Mouse (Mus musculus): ENCODE measurements around the gene Mad1l1. TPM values are rescaled to one million over a fixed set of nuclear protein-coding genes. Genes with fewer than 3 reads are reported as not detected.

Mad1l1 gene
- polyA plus RNA-seq, 1 experiment from 2014 or later, result 44.8 TPM

DNA sequence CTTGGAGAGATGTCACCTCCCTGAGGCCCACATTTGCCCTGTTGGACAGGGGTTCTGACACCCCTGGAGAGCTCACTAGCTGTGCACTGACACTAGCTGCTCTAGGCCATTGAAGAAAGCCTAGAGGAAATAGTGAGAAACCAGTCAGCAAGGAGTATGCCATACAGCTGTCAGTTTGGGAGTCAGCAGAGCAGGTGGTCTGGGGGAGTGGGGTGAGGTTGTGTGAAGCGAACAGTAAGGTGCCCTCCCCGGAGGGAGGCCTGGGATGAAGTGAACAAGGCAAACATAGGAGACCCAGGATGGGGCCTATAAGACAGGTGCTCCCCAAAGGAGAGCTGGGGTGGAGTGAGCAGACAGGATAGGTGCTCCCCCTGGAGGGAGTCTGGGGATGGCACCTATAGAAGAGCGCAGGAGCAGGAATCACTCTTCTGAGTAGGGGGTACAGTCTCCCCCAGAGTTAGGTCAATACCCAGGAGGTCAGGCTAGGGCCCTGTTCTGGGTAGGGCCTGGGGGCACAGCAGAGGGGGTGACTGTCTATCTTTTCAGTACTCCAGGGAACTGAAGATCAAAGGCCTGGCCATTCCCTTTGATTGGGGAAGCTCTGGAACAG lies 279.2 kb downstream of the Mad1l1 start:
- H3K4me1 ChIP-seq, result peaks cover 12% of the 10 kb centered on the region
- 77% methylated on average over 3 of the region's 3 CpGs for WGBS
- no peak for ATAC-seq (ENCODE audit: low FRiP score)

DNA sequence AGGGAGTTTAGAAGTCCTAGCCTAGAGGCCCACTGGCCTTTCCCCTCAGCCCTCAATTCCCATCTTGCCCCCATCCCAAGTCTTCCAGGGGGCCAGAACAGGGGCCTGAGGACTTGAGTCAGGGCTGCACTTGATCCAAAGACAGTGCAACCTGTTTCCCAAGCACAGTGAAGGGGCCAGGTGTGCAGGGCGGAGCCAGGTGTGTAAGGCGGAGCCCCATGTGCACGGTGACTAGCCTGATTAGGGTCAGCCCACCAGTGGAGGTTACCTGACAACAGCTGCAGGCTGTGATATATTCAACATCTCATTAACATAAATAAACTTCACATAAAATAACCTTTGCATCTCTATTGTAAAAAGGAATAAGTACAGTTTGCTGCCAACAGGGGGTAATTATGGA lies 280.3 kb downstream of the Mad1l1 start:
- H3K9me3 ChIP-seq (replicated peaks), result no peaks in the 10 kb centered on the region
- no peak overlapping the region for H3K4me2 ChIP-seq (replicated peaks)
- no peak overlapping the region for H3K27ac ChIP-seq
- no peak overlapping the region for H3K4me3 ChIP-seq
- no peaks in the 10 kb centered on the region for H3K27me3 ChIP-seq
- WGBS, result 92% methylated on average over 3 of the region's 3 CpGs
- peaks cover 12% of the 10 kb centered on the region for H3K4me1 ChIP-seq
- H3K36me3 ChIP-seq, result no peaks in the 10 kb centered on the region
- no peak for ATAC-seq (ENCODE audit: low FRiP score)
- no peak overlapping the region for H3K9ac ChIP-seq

More for the DNA sequence above, 279.2 kb downstream of the Mad1l1 start:
- Histone ChIP-seq H3K9ac (no peak overlapping the region), H3K4me2 (replicated peaks) (no peak overlapping the region), H3K36me3 (no peaks in the 10 kb centered on the region), H3K4me3 (no peak overlapping the region), H3K27me3 (no peaks in the 10 kb centered on the region), H3K9me3 (replicated peaks) (no peaks in the 10 kb centered on the region), H3K27ac (no peak overlapping the region; the same call in 1 of the 2 replicates)

DNA sequence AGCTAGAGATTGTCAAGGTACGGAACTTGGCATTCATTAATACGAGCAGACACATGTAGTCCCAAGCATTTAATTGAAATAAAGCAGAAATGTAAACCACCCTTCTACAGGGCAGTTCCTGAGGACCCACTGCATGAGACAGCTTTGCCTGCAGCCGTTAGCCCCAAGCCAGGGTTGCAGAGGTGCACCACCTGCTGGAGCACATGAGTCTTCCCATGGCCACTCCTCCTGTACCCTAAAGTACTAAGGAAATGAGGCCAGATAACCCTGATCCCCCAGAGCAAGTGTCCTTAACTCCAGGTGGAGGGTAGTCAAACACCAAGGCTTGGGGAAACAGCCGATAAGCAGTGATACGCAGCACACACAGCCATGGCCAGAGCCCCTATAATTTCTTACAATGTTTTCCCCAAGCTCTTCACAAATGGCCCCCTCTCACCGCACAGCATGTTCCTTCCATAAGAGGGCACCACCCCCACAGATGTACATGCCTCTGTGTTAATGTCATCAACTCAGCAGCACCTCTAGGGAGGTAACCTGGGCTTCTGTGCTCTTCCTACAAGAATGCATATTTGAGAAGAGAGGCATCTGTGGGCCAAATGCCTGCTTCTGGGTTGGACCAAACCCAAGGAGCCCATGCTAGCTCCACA lies 283.6 kb downstream of the Mad1l1 start:
- WGBS, result 91% methylated on average over 6 of the region's 6 CpGs
- Histone ChIP-seq H3K36me3 (no peaks in the 10 kb centered on the region), H3K4me3 (no peak overlapping the region), H3K4me1 (peaks cover 9% of the 10 kb centered on the region), H3K27ac (no peak overlapping the region), H3K9me3 (replicated peaks) (no peaks in the 10 kb centered on the region), H3K4me2 (replicated peaks) (no peak overlapping the region), H3K9ac (no peak overlapping the region), H3K27me3 (no peaks in the 10 kb centered on the region)
- ATAC-seq (ENCODE audit: low FRiP score), result no peak

DNA sequence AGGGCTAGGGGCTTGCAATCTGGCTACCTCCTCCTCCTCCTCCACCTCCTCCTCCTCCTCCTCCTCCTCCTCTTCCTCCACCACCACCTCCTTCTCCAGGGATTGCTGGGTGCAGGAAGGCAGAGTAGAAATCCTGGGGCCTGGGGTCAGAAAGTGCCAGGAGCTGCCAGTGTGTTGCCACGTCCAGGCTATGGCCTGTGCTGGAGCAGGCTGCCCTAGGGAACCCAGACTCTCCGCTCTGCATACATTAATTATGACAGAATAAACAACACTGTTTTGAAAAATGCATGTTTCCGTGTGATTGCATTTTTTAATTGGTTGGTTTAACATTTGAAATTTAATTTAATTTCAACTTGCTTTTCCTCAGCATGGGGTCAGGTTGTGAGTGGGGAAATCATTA lies 285.7 kb downstream of the Mad1l1 start:
- WGBS, result 71% methylated on average over 3 of the region's 3 CpGs
- H3K9ac ChIP-seq, result no peak overlapping the region
- H3K4me2 ChIP-seq (replicated peaks), result no peak overlapping the region
- ATAC-seq (ENCODE audit: low FRiP score), result no peak
- no peaks in the 10 kb centered on the region; the same call in 1 of the 2 replicates for H3K4me1 ChIP-seq
- no peak overlapping the region for H3K4me3 ChIP-seq
- no peaks in the 10 kb centered on the region for H3K36me3 ChIP-seq
- no peaks in the 10 kb centered on the region for H3K9me3 ChIP-seq (replicated peaks)
- no peak overlapping the region for H3K27ac ChIP-seq
- no peaks in the 10 kb centered on the region for H3K27me3 ChIP-seq

DNA sequence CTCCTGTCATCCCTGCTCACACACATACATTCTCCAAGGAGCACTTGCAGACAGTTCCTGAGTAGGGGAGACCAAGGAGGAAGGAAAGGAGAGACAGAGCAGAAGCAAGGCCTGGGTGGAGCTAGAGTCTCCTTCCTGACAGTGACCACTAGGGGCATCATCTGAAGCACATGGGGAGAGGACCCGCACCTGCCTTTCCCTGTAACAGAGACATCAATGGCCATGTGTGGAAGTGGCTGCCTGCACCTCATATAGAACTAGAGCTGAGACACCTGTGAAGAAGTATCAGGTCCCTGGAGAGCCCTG lies 286.4 kb downstream of the Mad1l1 start:
- ATAC-seq (ENCODE audit: low FRiP score), result no peak
- H3K4me2 ChIP-seq (replicated peaks), result no peak overlapping the region
- H3K27ac ChIP-seq, result no peak overlapping the region
- no peaks in the 10 kb centered on the region; the same call in 1 of the 2 replicates for H3K4me1 ChIP-seq
- no peaks in the 10 kb centered on the region for H3K9me3 ChIP-seq (replicated peaks)
- 35% methylated on average over 1 of the region's 1 CpGs for WGBS
- no peak overlapping the region for H3K4me3 ChIP-seq
- no peaks in the 10 kb centered on the region for H3K36me3 ChIP-seq
- H3K9ac ChIP-seq, result no peak overlapping the region
- H3K27me3 ChIP-seq, result no peaks in the 10 kb centered on the region

- ATAC-seq (ENCODE audit: low FRiP score), result no peak
These were observed 286.9 kb downstream of the Mad1l1 start for GRCm38 (mm10) chr5:140034300-140035024.

GRCm38 (mm10) chr5:140026366-140026765 lies 295.0 kb downstream of the Mad1l1 start:
- 93% methylated on average over 4 of the region's 4 CpGs for WGBS
- no peak overlapping the region for H3K4me2 ChIP-seq (replicated peaks)
- H3K36me3 ChIP-seq, result no peaks in the 10 kb centered on the region; the same call in 1 of the 2 replicates
- no peaks in the 10 kb centered on the region for H3K9me3 ChIP-seq (replicated peaks)
- H3K9ac ChIP-seq, result no peak overlapping the region
- no peak for ATAC-seq (ENCODE audit: low FRiP score)
- no peaks in the 10 kb centered on the region for H3K27me3 ChIP-seq
- H3K4me3 ChIP-seq, result no peak overlapping the region
- H3K27ac ChIP-seq, result no peak overlapping the region
- peaks cover 27% of the 10 kb centered on the region for H3K4me1 ChIP-seq

More at GRCm38 (mm10) chr5:140034300-140035024, 286.9 kb downstream of the Mad1l1 start:
- no peak overlapping the region for H3K4me2 ChIP-seq (replicated peaks)
- no peaks in the 10 kb centered on the region; the same call in 1 of the 2 replicates for H3K4me1 ChIP-seq
- no peak overlapping the region for H3K4me3 ChIP-seq
- 94% methylated on average over 5 of the region's 5 CpGs for WGBS
- no peaks in the 10 kb centered on the region for H3K36me3 ChIP-seq
- no peaks in the 10 kb centered on the region for H3K27me3 ChIP-seq
- no peak overlapping the region for H3K27ac ChIP-seq
- no peak overlapping the region for H3K9ac ChIP-seq
- H3K9me3 ChIP-seq (replicated peaks), result no peaks in the 10 kb centered on the region

DNA sequence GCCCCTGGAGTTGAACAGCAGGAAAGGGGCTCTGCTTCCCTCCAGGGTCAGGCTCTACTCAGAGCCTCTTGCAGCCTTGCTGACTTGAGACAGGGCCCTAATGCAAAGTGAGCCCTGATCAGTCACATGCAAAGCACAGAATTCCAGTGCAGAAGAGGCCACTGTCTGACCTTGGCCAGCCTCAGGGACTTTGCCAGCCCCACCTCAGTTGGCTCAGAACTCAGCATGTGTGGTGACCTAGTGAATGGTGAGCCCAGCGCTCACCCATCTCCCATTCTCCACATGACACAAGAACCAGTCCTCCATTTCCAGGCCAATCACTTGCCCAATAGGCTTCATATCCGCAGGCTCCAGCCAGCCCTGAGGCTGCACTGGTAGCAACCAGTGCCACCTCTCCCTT lies 296.1 kb downstream of the Mad1l1 start:
- no peak overlapping the region for H3K4me2 ChIP-seq (replicated peaks)
- WGBS, result 92% methylated on average over 2 of the region's 2 CpGs
- ATAC-seq (ENCODE audit: low FRiP score), result no peak

GRCm38 (mm10) chr5:140023941-140024500 lies 297.3 kb downstream of the Mad1l1 start:
- Histone ChIP-seq H3K9me3 (replicated peaks) (no peaks in the 10 kb centered on the region), H3K36me3 (no peaks in the 10 kb centered on the region; the same call in 1 of the 2 replicates), H3K27me3 (no peaks in the 10 kb centered on the region), H3K4me3 (no peak overlapping the region), H3K4me1 (peaks cover 27% of the 10 kb centered on the region), H3K27ac (no peak overlapping the region; the same call in 1 of the 2 replicates), H3K9ac (no peak overlapping the region), H3K4me2 (replicated peaks) (no peak overlapping the region)
- WGBS, result 22% methylated on average over 3 of the region's 3 CpGs
- ATAC-seq (ENCODE audit: low FRiP score), result no peak

More for the DNA sequence above, 296.1 kb downstream of the Mad1l1 start:
- Histone ChIP-seq H3K9me3 (replicated peaks) (no peaks in the 10 kb centered on the region), H3K4me1 (peaks cover 27% of the 10 kb centered on the region), H3K27ac (no peak overlapping the region), H3K27me3 (no peaks in the 10 kb centered on the region), H3K9ac (no peak overlapping the region), H3K36me3 (no peaks in the 10 kb centered on the region; the same call in 1 of the 2 replicates), H3K4me3 (no peak overlapping the region)

DNA sequence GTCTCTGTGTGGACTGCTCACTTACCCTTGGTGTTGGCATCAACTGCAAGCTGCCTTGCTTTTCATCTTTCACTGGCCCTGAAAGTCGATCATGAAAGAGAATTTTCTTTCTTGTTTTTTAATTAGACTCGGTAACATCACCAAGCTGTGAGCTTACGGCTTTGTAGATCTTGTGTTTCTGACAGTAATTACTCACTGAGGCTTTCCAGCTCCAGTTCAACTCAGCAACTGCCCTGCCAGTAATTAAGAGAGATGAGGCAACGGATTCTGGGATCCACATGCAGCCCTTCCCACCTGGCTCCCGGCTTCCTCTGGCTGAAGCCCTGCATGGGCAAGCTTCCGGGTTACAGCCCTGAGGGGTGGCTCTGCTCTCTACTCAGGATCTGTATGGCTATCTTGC lies 298.5 kb downstream of the Mad1l1 start:
- H3K9ac ChIP-seq, result no peak overlapping the region
- H3K4me1 ChIP-seq, result peaks cover 27% of the 10 kb centered on the region
- no peaks in the 10 kb centered on the region for H3K9me3 ChIP-seq (replicated peaks)
- no peak overlapping the region for H3K4me3 ChIP-seq
- no peak overlapping the region for H3K4me2 ChIP-seq (replicated peaks)
- no peak overlapping the region for H3K27ac ChIP-seq
- H3K27me3 ChIP-seq, result no peaks in the 10 kb centered on the region
- no peaks in the 10 kb centered on the region; the same call in 1 of the 2 replicates for H3K36me3 ChIP-seq
- WGBS, result 79% methylated on average over 6 of the region's 6 CpGs
- ATAC-seq (ENCODE audit: low FRiP score), result no peak

DNA sequence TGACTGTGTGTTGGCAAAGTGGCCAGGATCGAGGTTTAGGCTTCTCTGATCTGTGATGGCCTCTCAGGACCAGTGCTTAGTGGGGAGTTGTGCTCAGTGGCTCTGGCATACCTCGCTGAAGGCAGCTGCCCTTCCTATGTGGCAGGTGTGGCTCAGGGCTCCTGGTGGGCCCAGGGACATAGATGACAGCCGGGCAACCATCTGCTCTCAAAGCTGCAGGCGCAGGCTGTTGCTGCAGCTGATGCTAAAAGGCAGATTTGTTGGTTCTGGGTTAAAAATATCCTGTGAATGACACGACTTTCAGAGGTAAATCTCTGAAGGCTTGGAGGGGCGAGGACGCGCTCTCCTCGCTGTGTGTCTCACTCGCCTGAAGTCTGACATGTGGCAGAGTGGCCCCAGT lies 299.6 kb downstream of the Mad1l1 start:
- peak overlapping the region; percentile 5; the same call in 1 of the 2 replicates for H3K27ac ChIP-seq
- H3K27me3 ChIP-seq, result no peaks in the 10 kb centered on the region
- H3K36me3 ChIP-seq, result no peaks in the 10 kb centered on the region; the same call in 1 of the 2 replicates
- no peak overlapping the region for H3K9ac ChIP-seq
- H3K4me3 ChIP-seq, result no peak overlapping the region
- 64% methylated on average over 10 of the region's 10 CpGs for WGBS
- H3K9me3 ChIP-seq (replicated peaks), result no peaks in the 10 kb centered on the region
- H3K4me1 ChIP-seq, result peaks cover 27% of the 10 kb centered on the region
- ATAC-seq (ENCODE audit: low FRiP score), result no peak
- H3K4me2 ChIP-seq (replicated peaks), result no peak overlapping the region

- ATAC-seq (ENCODE audit: low FRiP score), result no peak
- no peak overlapping the region for H3K4me3 ChIP-seq
- H3K4me2 ChIP-seq (replicated peaks), result no peak overlapping the region
- 100% methylated on average over 1 of the region's 1 CpGs for whole genome bisulfite sequencing
- H3K9ac ChIP-seq, result no peak overlapping the region
- H3K27ac ChIP-seq, result no peak overlapping the region
- H3K4me1 ChIP-seq, result peaks cover 24% of the 10 kb centered on the region
- H3K36me3 ChIP-seq, result no peaks in the 10 kb centered on the region; the same call in 1 of the 2 replicates
- H3K9me3 ChIP-seq (replicated peaks), result no peaks in the 10 kb centered on the region
- no peaks in the 10 kb centered on the region for H3K27me3 ChIP-seq
These were observed 301.7 kb downstream of the Mad1l1 start for GRCm38 (mm10) chr5:140019616-140020015.

Data from hindbrain, embryonic 12.5 days (tissue).